Mouse (Mus musculus) CH12.LX (cell line): ENCODE measurements around the gene Larp1. TPM values are rescaled to one million over a fixed set of nuclear protein-coding genes. Genes with fewer than 3 reads are reported as not detected.

Source experiments
- DNase-seq: peaks from one replicate; pipeline ENCODE4 v3.0.0-alpha.2; 2013; ENCODE audit errors: extremely low read depth
- H3K27ac ChIP-seq: 2 replicates; pipeline ENCODE4 v1.5.1; 2012; ENCODE audit warnings: low read depth, mild to moderate bottlenecking, control low read depth, moderate library complexity; ENCODE audit not compliant: insufficient read depth
- H3K27me3 ChIP-seq: replicated peaks from 2 replicates; pipeline ENCODE3; 2012; ENCODE audit warnings: inconsistent platforms
- H3K36me3 ChIP-seq, 2 experiments: replicated peaks in 1 of 2; 2 replicates each; pipeline versions ENCODE3 to v1.6.1; 2012; ENCODE audit warnings: inconsistent platforms in 1 of 2, low read length in 1 of 2, mild to moderate bottlenecking in 1 of 2, mixed read lengths in 1 of 2, moderate library complexity in 1 of 2; ENCODE audit not compliant: control insufficient read depth in 1 of 2, insufficient read depth in 1 of 2
- H3K4me1 ChIP-seq, 2 experiments: 2 replicates each; pipeline ENCODE4 v1.6.1; 2012; ENCODE audit warnings: inconsistent platforms in 1 of 2, moderate library complexity in 1 of 2; ENCODE audit not compliant: insufficient read depth in 2 of 2, control insufficient read depth in 1 of 2
- H3K4me2 ChIP-seq: 2 replicates; pipeline ENCODE4 v1.6.1; 2012; ENCODE audit warnings: low read depth, mild to moderate bottlenecking, control low read depth; ENCODE audit not compliant: poor library complexity, insufficient read depth, severe bottlenecking
- H3K4me3 ChIP-seq, 3 experiments: fragments of 150-350 bp in 1 of 3; sonication (generic) in 1 of 3; replicated peaks in 1 of 3; 2 replicates each; pipeline versions ENCODE3 to v1.5.1; 2011 to 2012; ENCODE audit warnings: low read depth in 2 of 3, low read length in 2 of 3, mild to moderate bottlenecking in 2 of 3, moderate library complexity in 2 of 3, control low read depth in 1 of 3, improper control_type of control experiment in 1 of 3, inconsistent platforms in 1 of 3, mixed read lengths in 1 of 3; ENCODE audit not compliant: poor library complexity in 1 of 3
- H3K79me2 ChIP-seq: replicated peaks from 2 replicates; pipeline ENCODE4 v1.6.1; 2012; ENCODE audit warnings: mild to moderate bottlenecking, moderate library complexity; ENCODE audit not compliant: control insufficient read depth, poor library complexity, insufficient read depth, severe bottlenecking; ENCODE audit errors: extremely low read depth
- H3K9ac ChIP-seq: 2 replicates; pipeline ENCODE4 v1.6.1; 2012; ENCODE audit warnings: low read depth, mild to moderate bottlenecking, control low read depth, moderate library complexity; ENCODE audit not compliant: insufficient read depth
- H3K9me3 ChIP-seq: replicated peaks from 2 replicates; pipeline ENCODE3; 2012; ENCODE audit warnings: low read length, inconsistent platforms, mixed read lengths
- CHD1 ChIP-seq: IDR thresholded peaks from 2 replicates; pipeline ENCODE4 v1.6.1; 2012; ENCODE audit warnings: low read depth, low read length, improper control_type of control experiment, inconsistent platforms
- CTCF ChIP-seq, 2 experiments: IDR thresholded peaks in 1 of 2; conservative IDR thresholded peaks in 1 of 2; 2 replicates each; pipeline ENCODE4 v1.5.1; 2011 to 2012; ENCODE audit warnings: low read depth in 2 of 2, low read length in 2 of 2, improper control_type of control experiment in 1 of 2, inconsistent platforms in 1 of 2, mild to moderate bottlenecking in 1 of 2, moderate library complexity in 1 of 2
- E2F4 ChIP-seq: IDR thresholded peaks from 2 replicates; pipeline ENCODE4 v1.6.1; 2011; ENCODE audit warnings: low read depth, low read length, improper control_type of control experiment; ENCODE audit not compliant: insufficient replicate concordance
- ETS1 ChIP-seq: conservative IDR thresholded peaks from 2 replicates; pipeline ENCODE4 v1.6.1; 2012; ENCODE audit warnings: low read depth, mild to moderate bottlenecking, inconsistent platforms, low read length, improper control_type of control experiment, moderate library complexity
- GABPA ChIP-seq: IDR thresholded peaks from 2 replicates; pipeline ENCODE4 v1.6.1; 2012; ENCODE audit warnings: low read depth, low read length, improper control_type of control experiment, inconsistent platforms; ENCODE audit not compliant: insufficient replicate concordance
- HCFC1 ChIP-seq: IDR thresholded peaks from 2 replicates; pipeline ENCODE4 v1.6.1; 2012; ENCODE audit warnings: low read depth, mild to moderate bottlenecking, inconsistent platforms, low read length, improper control_type of control experiment
- IRF4 ChIP-seq: IDR thresholded peaks from 2 replicates; pipeline ENCODE4 v1.6.1; 2014; ENCODE audit warnings: low read depth, mild to moderate bottlenecking, inconsistent platforms, low read length, improper control_type of control experiment
- JUN ChIP-seq: IDR thresholded peaks from 2 replicates; pipeline ENCODE4 v1.6.1; 2011; ENCODE audit warnings: low read depth, mild to moderate bottlenecking, low read length, improper control_type of control experiment, moderate library complexity; ENCODE audit not compliant: insufficient read depth
- JUND ChIP-seq: conservative IDR thresholded peaks from 2 replicates; pipeline ENCODE4 v1.6.1; 2011; ENCODE audit warnings: low read depth, low read length, improper control_type of control experiment
- MAFK ChIP-seq: IDR thresholded peaks from 2 replicates; pipeline ENCODE4 v1.6.1; 2011; ENCODE audit warnings: low read length, improper control_type of control experiment; ENCODE audit not compliant: insufficient replicate concordance
- MAZ ChIP-seq: IDR thresholded peaks from 2 replicates; pipeline ENCODE4 v1.6.1; 2012; ENCODE audit warnings: low read depth, mild to moderate bottlenecking, inconsistent platforms, low read length, improper control_type of control experiment, moderate library complexity
- MXI1 ChIP-seq: IDR thresholded peaks from 2 replicates; pipeline ENCODE4 v1.6.1; 2011; ENCODE audit warnings: mild to moderate bottlenecking, low read depth, low read length, improper control_type of control experiment
- MYC ChIP-seq: IDR thresholded peaks from 2 replicates; pipeline ENCODE4 v1.6.1; 2011; ENCODE audit warnings: low read depth, mild to moderate bottlenecking, improper control_type of control experiment, low read length
- NELFE ChIP-seq: IDR thresholded peaks from 2 replicates; pipeline ENCODE4 v1.6.1; 2011; ENCODE audit warnings: low read depth, low read length, improper control_type of control experiment
- NRF1 ChIP-seq: IDR thresholded peaks from 2 replicates; pipeline ENCODE4 v1.6.1; 2014; ENCODE audit warnings: low read depth, mild to moderate bottlenecking, inconsistent platforms, low read length, improper control_type of control experiment, moderate library complexity
- POLR2A ChIP-seq: IDR thresholded peaks from 2 replicates; pipeline ENCODE4 v1.6.1; 2011; ENCODE audit warnings: low read depth, mild to moderate bottlenecking, improper control_type of control experiment, low read length
- POLR2AphosphoS2 ChIP-seq: IDR thresholded peaks from 2 replicates; pipeline ENCODE4 v1.6.1; 2011; ENCODE audit warnings: low read depth, low read length, improper control_type of control experiment
- RAD21 ChIP-seq: IDR thresholded peaks from 2 replicates; pipeline ENCODE4 v1.6.1; 2011; ENCODE audit warnings: low read depth, mild to moderate bottlenecking, low read length, improper control_type of control experiment, moderate library complexity
- SIN3A ChIP-seq: IDR thresholded peaks from 2 replicates; pipeline ENCODE4 v1.6.1; 2012; ENCODE audit warnings: low read length, improper control_type of control experiment, inconsistent platforms
- TCF12 ChIP-seq: IDR thresholded peaks from 2 replicates; pipeline ENCODE4 v1.6.1; 2014; ENCODE audit warnings: low read depth, mild to moderate bottlenecking, inconsistent platforms, low read length, improper control_type of control experiment
- USF1 ChIP-seq: IDR thresholded peaks from 2 replicates; pipeline ENCODE4 v1.6.1; 2014; ENCODE audit warnings: low read depth, mild to moderate bottlenecking, inconsistent platforms, low read length, improper control_type of control experiment
- ZC3H11A ChIP-seq: IDR thresholded peaks from 2 replicates; pipeline ENCODE4 v1.6.1; 2012; ENCODE audit warnings: low read depth, mild to moderate bottlenecking, inconsistent platforms, low read length, improper control_type of control experiment
- ZKSCAN1 ChIP-seq: IDR thresholded peaks from 2 replicates; pipeline ENCODE4 v1.6.1; 2012; ENCODE audit warnings: low read depth, inconsistent platforms, low read length, improper control_type of control experiment, borderline replicate concordance
- ZMIZ1 ChIP-seq: IDR thresholded peaks from 2 replicates; pipeline ENCODE4 v1.6.1; 2012; ENCODE audit warnings: low read depth, mild to moderate bottlenecking, inconsistent platforms, low read length, improper control_type of control experiment
- dilution Hi-C: fragments of 300-500 bp; cut with MboI; formaldehyde crosslinking; loops from 2 replicates; pipeline ENCODE4 v1.14.3; 2020; ENCODE audit warnings: low sequenced_read_pairs; ENCODE audit not compliant: extremely low pct_unique_long_range_greater_than_20kb, extremely low pct_ligation_motif_present
- in situ Hi-C: fragments of 300-500 bp; cut with MboI; formaldehyde crosslinking; loops from 3 replicates; pipeline ENCODE4 v1.14.3; 2019; ENCODE audit warnings: low sequenced_read_pairs, low pct_ligation_motif_present, low pct_unique_long_range_greater_than_20kb, mixed read lengths
- polyA plus RNA-seq: library from polyadenylated mRNA; unstranded; fragments of >175 nt; gene quantifications from 2 replicates; pipeline ENCODE4 v1.2.1, GENCODE M21; 2012; ENCODE audit warnings: low read depth; ENCODE audit not compliant: insufficient read length
- total RNA-seq, 2 experiments: library from RNA; depleted of rRNA; stranded (reverse); fragments of 300-350 nt in 1 of 2; fragments of >200 nt in 1 of 2; gene quantifications; 2 replicates each; pipeline ENCODE4 v1.2.3; 2012 to 2014

Larp1 gene
- total and polyA plus RNA-seq, 3 experiments = 38.2 to 284 (median 94.1) TPM

GRCm38 (mm10) chr11:57977681-57978080 lies 31.2 kb upstream of the Larp1 start:
- Histone ChIP-seq H3K4me1 (peaks cover 0 to 4% of the 10 kb centered on the region in 2 experiments; a peak in 2 of 4 replicates), H3K27me3 (no peaks in the 10 kb centered on the region), H3K9me3 (no peaks in the 10 kb centered on the region), H3K4me2 (no peak overlapping the region), H3K36me3 (no peaks in the 10 kb centered on the region), H3K9ac (no peak overlapping the region), H3K4me3 (no peak overlapping the region), H3K79me2 (no peaks in the 10 kb centered on the region), H3K27ac (no peak overlapping the region)
- TF ChIP-seq ETS1 = no peak
- TF ChIP-seq MAZ = no peak
- TF ChIP-seq RAD21 = no peak
- no peak for TF ChIP-seq ZMIZ1
- no peak for TF ChIP-seq E2F4
- TF ChIP-seq SIN3A = no peak
- no peak for TF ChIP-seq NELFE
- no peak for TF ChIP-seq JUND
- no peak for TF ChIP-seq MAFK
- no peak for TF ChIP-seq ZC3H11A
- no peak for TF ChIP-seq GABPA
- TF ChIP-seq TCF12 = no peak
- TF ChIP-seq CHD1 = no peak
- TF ChIP-seq HCFC1 = no peak
- TF ChIP-seq JUN = no peak
- TF ChIP-seq USF1 = no peak
- TF ChIP-seq POLR2A = no peak
- TF ChIP-seq MXI1 = no peak
- TF ChIP-seq NRF1 = no peak
- in situ Hi-C loops = no loop called here
- no peak for DNase-seq
- dilution Hi-C loops = no loop called here

- Histone ChIP-seq H3K4me2 (no peak overlapping the region), H3K4me3 (no peak overlapping the region), H3K27ac (no peak overlapping the region), H3K27me3 (no peaks in the 10 kb centered on the region), H3K4me1 (peaks cover 0 to 4% of the 10 kb centered on the region in 2 experiments; a peak in 2 of 4 replicates), H3K79me2 (no peaks in the 10 kb centered on the region), H3K9me3 (no peaks in the 10 kb centered on the region), H3K36me3 (no peaks in the 10 kb centered on the region), H3K9ac (no peak overlapping the region)
- TF ChIP-seq MAFK (no peak), CTCF (conservative IDR thresholded peaks at IDR 0.05 in 1 of 2, IDR thresholded peaks at IDR 0.05 in 1 of 2; ENCODE audit: low read depth in 2 of 2, low read length in 2 of 2) (no peak), POLR2AphosphoS2 (no peak), MYC (no peak), NRF1 (no peak), IRF4 (no peak), TCF12 (no peak), ZKSCAN1 (no peak), SIN3A (no peak), JUN (no peak)
- dilution Hi-C loops (no loop called here), in situ Hi-C loops (no loop called here)
- DNase-seq = no peak
These were observed 29.2 kb upstream of the Larp1 start for GRCm38 (mm10) chr11:57979621-57980020.
